Mouse (Mus musculus): ENCODE measurements around the gene Tmem259.

The Tmem259 gene

GRCm38 (mm10) chr10:79988506-79989271 is 4.6 kb upstream of the Tmem259 start, which contains the start of gene Cnn2:
Gene Cnn2, plus strand, starts transcription at chr10:79988584.
- peak; percentile 56 for DNase-seq (ENCODE audit: extremely low read depth, low read depth, low spot score)

- no peak for DNase-seq (ENCODE audit: extremely low read depth, low read depth, low spot score)
Observed at GRCm38 (mm10) chr10:79987771-79988505, 3.8 kb upstream of the Tmem259 start.

- no peak for DNase-seq (ENCODE audit: extremely low read depth, low read depth, low spot score)
Observed at GRCm38 (mm10) chr10:79986963-79987362, 2.8 kb upstream of the Tmem259 start.

- DNase-seq (ENCODE audit: extremely low read depth, low read depth, low spot score) = no peak
Observed at GRCm38 (mm10) chr10:79986232-79986878, 2.2 kb upstream of the Tmem259 start.

GRCm38 (mm10) chr10:79985334-79986231 is 1.5 kb upstream of the Tmem259 start:
- DNase-seq (ENCODE audit: extremely low read depth, low read depth, low spot score) = no peak

- DNase-seq (ENCODE audit: extremely low read depth, low read depth, low spot score) = peak; percentile 99
Observed at GRCm38 (mm10) chr10:79984871-79985270, 741 bp upstream of the Tmem259 start.

GRCm38 (mm10) chr10:79983670-79984069 is 460 bp downstream of the Tmem259 start:
- DNase-seq (ENCODE audit: extremely low read depth, low read depth, low spot score) = no peak

- DNase-seq (ENCODE audit: extremely low read depth, low read depth, low spot score) = no peak
Observed at GRCm38 (mm10) chr10:79983205-79983604, 925 bp downstream of the Tmem259 start.

GRCm38 (mm10) chr10:79979401-79980155 is 4.6 kb downstream of the Tmem259 start:
- no peak for DNase-seq (ENCODE audit: extremely low read depth, low read depth, low spot score)

GRCm38 (mm10) chr10:79978061-79978460 is 6.1 kb downstream of the Tmem259 start:
- DNase-seq (ENCODE audit: extremely low read depth, low read depth, low spot score) = no peak

GRCm38 (mm10) chr10:79977324-79977723 is 6.8 kb downstream of the Tmem259 start:
- DNase-seq (ENCODE audit: extremely low read depth, low read depth, low spot score) = no peak

GRCm38 (mm10) chr10:79976722-79977107 is 7.4 kb downstream of the Tmem259 start:
- DNase-seq (ENCODE audit: extremely low read depth, low read depth, low spot score) = no peak

GRCm38 (mm10) chr10:79976071-79976721 is 7.9 kb downstream of the Tmem259 start:
- no peak for DNase-seq (ENCODE audit: extremely low read depth, low read depth, low spot score)

- no peak for DNase-seq (ENCODE audit: extremely low read depth, low read depth, low spot score)
Observed at GRCm38 (mm10) chr10:79974668-79975067, 9.5 kb downstream of the Tmem259 start.

GRCm38 (mm10) chr10:79974087-79974486 is 10.0 kb downstream of the Tmem259 start:
- DNase-seq (ENCODE audit: extremely low read depth, low read depth, low spot score) = no peak

- no peak for DNase-seq (ENCODE audit: extremely low read depth, low read depth, low spot score)
Observed at GRCm38 (mm10) chr10:79972831-79973230, 11.3 kb downstream of the Tmem259 start.

GRCm38 (mm10) chr10:79971183-79971497 is 13.0 kb downstream of the Tmem259 start:
- no peak for DNase-seq (ENCODE audit: extremely low read depth, low read depth, low spot score)

GRCm38 (mm10) chr10:79970415-79971182 is 13.5 kb downstream of the Tmem259 start, which contains the start of gene Grin3b:
Gene Grin3b, plus strand, starts transcription at chr10:79970715.
- no peak for DNase-seq (ENCODE audit: extremely low read depth, low read depth, low spot score)

- DNase-seq (ENCODE audit: extremely low read depth, low read depth, low spot score) = no peak
Observed at GRCm38 (mm10) chr10:79969124-79969568, 15.0 kb downstream of the Tmem259 start.
